Mouse (Mus musculus) stomach, embryonic 14.5 days (tissue): Measurements from ENCODE around the gene Kifc5b. TPM values are rescaled to one million over a fixed set of nuclear protein-coding genes. Genes with fewer than 3 reads are reported as not detected.
A peak's percentile ranks its signal among the peaks of the same experiment; 100 is the strongest.
"Not testable (repeated sequence)": the region's sequence is repeated elsewhere in the genome, so short reads cannot be mapped to it uniquely, and the experiment has no call there.

Source experiments
- ATAC-seq: fragments of 200-750 bp; cut with Nextera tagmentation; 2 replicates; pipeline ENCODE4 v1.8.0; 2017; ENCODE audit warnings: low read depth, moderate TSS enrichment; ENCODE audit not compliant: insufficient number of reproducible peaks, insufficient read depth, low FRiP score
- H3K27ac ChIP-seq: fragments of 300-500 bp; sonication (generic); 2 replicates; pipeline ENCODE4 v1.5.1; 2014; ENCODE audit warnings: mild to moderate bottlenecking, low read length, moderate library complexity, mixed read lengths
- H3K27me3 ChIP-seq: fragments of 300-500 bp; sonication (generic); 2 replicates; pipeline ENCODE4 v1.6.1; 2014; ENCODE audit warnings: low read length, control low read depth, mixed read lengths; ENCODE audit not compliant: control insufficient read depth, insufficient read depth
- H3K36me3 ChIP-seq: fragments of 300-500 bp; sonication (generic); 2 replicates; pipeline ENCODE4 v1.6.1; 2014; ENCODE audit warnings: mild to moderate bottlenecking, control low read depth, low read length, moderate library complexity, mixed read lengths; ENCODE audit not compliant: control insufficient read depth, insufficient read depth
- H3K4me1 ChIP-seq: fragments of 300-500 bp; sonication (generic); 2 replicates; pipeline ENCODE4 v1.6.1; 2014; ENCODE audit warnings: low read length, control low read depth, mixed read lengths; ENCODE audit not compliant: control insufficient read depth, insufficient read depth
- H3K4me2 ChIP-seq: fragments of 300-500 bp; sonication (generic); replicated peaks from 2 replicates; pipeline ENCODE4 v1.6.1; 2014; ENCODE audit warnings: low read depth, low read length, control low read depth
- H3K4me3 ChIP-seq: fragments of 300-500 bp; sonication (generic); 2 replicates; pipeline ENCODE4 v1.5.1; 2014; ENCODE audit warnings: low read depth, low read length, control low read depth
- H3K9ac ChIP-seq: fragments of 300-500 bp; sonication (generic); replicated peaks from 2 replicates; pipeline ENCODE4 v1.6.1; 2014; ENCODE audit warnings: low read depth, mild to moderate bottlenecking, control low read depth, low read length, moderate library complexity, mixed read lengths
- H3K9me3 ChIP-seq: fragments of 300-500 bp; sonication (generic); 2 replicates; pipeline ENCODE4 v1.6.1; 2016; ENCODE audit warnings: low read depth, low read length, control low read depth; ENCODE audit not compliant: control insufficient read depth
- WGBS: fragments of 180-500 bp; shearing (Covaris S2); extraction: QIAGEN DNeasy Blood & Tissue Kit; methylation state at CpG from one replicate; pipeline ENCODE4 v1.1.7; 2014; 5-methylcytosine and 5-hydroxymethylcytosine counted together
- polyA plus RNA-seq: library from polyadenylated mRNA; unstranded; fragments of >200 nt; fragmentation: Nextera tagmentation; extraction: Ambion mirVana; gene quantifications from 2 replicates; pipeline ENCODE4 v1.2.1, GENCODE M21; 2014

The Kifc5b gene
- polyA plus RNA-seq, 1 experiment from 2014 or later = 8.2 TPM

DNA sequence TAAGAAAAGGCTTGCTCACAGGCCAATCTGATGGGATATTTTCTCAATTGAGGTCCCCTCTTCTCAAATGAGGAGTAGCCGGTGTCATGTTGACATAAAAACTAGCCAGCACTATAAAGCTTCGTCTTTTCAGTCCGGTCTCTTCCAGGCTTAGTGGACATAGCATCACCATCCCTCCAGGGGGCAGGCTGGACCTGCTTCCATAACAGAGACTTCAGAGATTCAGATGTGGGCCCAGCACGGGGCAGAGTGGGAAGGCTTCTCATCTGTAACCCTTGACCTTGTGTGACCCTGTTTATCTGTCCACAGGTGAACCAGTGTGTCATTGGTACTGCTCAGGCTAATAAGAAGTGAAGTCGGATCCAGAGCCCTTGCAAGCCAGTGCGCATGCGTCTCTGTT lies 14.9 kb downstream of the Kifc5b start:
- H3K36me3 ChIP-seq = peaks cover 26% of the 10 kb centered on the region
- WGBS = 67% methylated on average over 7 of the region's 7 CpGs
- not testable (repeated sequence) for H3K27ac ChIP-seq, H3K4me3 ChIP-seq, ATAC-seq, H3K9ac ChIP-seq, H3K4me1 ChIP-seq, H3K27me3 ChIP-seq, H3K4me2 ChIP-seq, H3K9me3 ChIP-seq

DNA sequence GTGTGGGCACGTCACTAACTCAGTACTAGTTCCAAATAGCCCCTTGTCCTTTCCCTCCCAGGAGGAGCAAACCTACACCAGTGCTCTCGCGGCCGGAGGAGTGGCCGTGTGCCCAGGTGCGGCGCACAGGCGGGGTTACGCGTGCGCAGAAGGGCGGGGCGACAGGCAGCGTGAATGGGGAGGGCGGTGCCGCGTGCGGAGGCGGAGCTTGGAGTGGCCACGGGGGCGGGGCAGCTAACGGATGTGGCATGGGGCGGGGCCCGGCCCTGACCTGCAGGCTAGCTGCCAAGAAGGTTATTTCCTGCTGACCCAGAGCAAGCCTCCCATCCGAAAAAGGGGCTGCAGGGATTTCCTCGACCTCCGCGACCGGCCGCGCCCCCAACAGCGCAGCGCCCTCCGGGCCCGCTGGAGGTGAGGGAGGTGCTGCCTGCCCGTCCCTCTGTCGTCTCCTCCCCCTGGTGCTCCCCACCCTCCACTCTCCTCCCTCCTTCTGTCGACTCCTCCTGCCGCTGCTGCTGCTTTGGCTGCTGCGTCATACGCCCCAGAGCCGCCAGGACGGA lies 16.0 kb downstream of the Kifc5b start, which contains the start of gene Phf1:
Phf1 (plus strand) TSS at position 214 of the 560 bp plus-strand sequence.
- peaks cover 26% of the 10 kb centered on the region for H3K36me3 ChIP-seq

DNA sequence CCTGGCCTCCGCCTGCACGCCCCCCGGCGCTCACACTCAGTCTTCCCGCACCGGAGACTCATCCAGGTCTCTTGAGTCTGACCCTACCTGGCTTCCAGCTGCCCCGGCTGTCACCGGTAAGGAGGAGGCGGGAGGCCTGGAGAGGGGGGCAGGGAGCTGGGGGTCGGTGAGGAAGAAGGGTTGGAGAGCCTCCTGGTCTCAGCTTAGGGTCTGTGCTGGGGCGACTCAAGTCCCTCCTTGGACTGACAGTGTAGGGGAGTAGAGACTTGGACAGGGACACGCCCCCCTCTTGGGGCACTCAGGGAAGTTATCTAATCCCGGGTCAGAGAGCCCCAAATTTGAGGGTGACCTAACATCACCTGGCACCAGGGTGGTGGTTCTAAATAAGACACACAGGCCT lies 16.5 kb downstream of the Kifc5b start:
- peaks cover 22% of the 10 kb centered on the region for H3K4me1 ChIP-seq
- H3K9ac ChIP-seq = peak overlapping the region; percentile 54; the same call in 1 of the 2 replicates
- peaks cover 24% of the 10 kb centered on the region for H3K36me3 ChIP-seq
- H3K27ac ChIP-seq = peak overlapping the region; percentile 27
- H3K4me2 ChIP-seq = peak overlapping the region; percentile 74
- H3K27me3 ChIP-seq = no peaks in the 10 kb centered on the region
- WGBS = 5% methylated on average over 13 of the region's 13 CpGs
- H3K9me3 ChIP-seq = no peaks in the 10 kb centered on the region
- ATAC-seq = peak; percentile 16; the same call in 1 of the 2 replicates
- peak overlapping the region; percentile 53 for H3K4me3 ChIP-seq

More for the DNA sequence above, 16.0 kb downstream of the Kifc5b start, which contains the start of gene Phf1:
- no peaks in the 10 kb centered on the region for H3K9me3 ChIP-seq
- no peaks in the 10 kb centered on the region for H3K27me3 ChIP-seq
- peak within 1 kb of the TSS; percentile 66 for H3K27ac ChIP-seq
- H3K9ac ChIP-seq = peak within 1 kb of the TSS; percentile 54; the same call in 1 of the 2 replicates
- peak within 1 kb of the TSS; percentile 53 for H3K4me3 ChIP-seq
- H3K4me2 ChIP-seq = peak within 1 kb of the TSS; percentile 74
- ATAC-seq = peak; percentile 90
- under 1% methylated on average over 42 of the region's 43 CpGs for WGBS
- H3K4me1 ChIP-seq = peaks cover 17% of the 10 kb centered on the region

DNA sequence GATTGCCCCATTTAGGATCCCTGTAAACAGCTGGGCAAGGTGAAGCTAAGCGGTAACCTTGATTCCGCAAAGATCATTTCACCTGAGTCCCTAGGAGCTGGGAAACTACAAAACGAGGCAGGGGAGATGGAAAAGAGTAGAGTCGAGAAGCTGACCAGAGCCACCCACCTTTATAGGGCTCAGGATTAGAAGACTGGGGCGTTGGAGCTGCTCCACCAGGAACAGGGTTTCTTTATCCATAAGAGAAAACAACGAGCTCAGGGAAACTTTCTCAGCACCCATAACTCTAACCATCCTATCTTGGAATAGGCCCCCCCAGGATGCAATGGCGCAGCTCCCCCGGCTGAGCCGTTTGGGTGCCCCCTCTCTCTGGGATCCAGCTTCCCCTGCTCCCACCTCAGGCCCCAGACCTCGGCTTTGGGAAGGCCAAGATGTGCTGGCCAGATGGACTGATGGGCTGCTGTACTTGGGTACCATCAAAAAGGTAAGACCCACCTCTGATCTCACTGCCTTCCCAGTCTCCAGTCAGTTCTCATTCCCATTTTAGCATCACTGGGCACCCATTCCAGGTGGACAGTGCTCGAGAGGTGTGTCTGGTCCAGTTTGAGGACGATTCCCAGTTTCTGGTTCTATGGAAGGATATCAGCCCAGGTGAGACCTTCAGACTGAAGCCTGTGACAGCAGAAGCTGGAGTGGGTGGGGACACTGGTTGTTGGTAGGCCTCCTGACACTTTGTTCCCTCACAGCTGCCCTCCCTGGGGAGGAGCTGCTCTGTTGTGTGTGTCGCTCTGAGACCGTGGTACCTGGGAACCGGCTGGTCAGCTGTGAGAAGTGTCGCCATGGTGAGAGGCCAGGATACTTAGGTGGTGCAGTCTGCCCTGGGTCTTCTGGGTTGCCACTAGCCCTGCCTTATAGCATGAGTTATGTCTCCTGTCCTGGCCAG lies 17.3 kb downstream of the Kifc5b start:
- H3K27me3 ChIP-seq = no peaks in the 10 kb centered on the region
- no peak for ATAC-seq
- peaks cover 21% of the 10 kb centered on the region for H3K36me3 ChIP-seq
- H3K4me1 ChIP-seq = peaks cover 24% of the 10 kb centered on the region
- no peaks in the 10 kb centered on the region for H3K9me3 ChIP-seq
- H3K4me3 ChIP-seq = peak overlapping the region; percentile 53
- WGBS = 77% methylated on average over 16 of the region's 16 CpGs
- H3K4me2 ChIP-seq = peak overlapping the region; percentile 74
- H3K27ac ChIP-seq = peak overlapping the region; percentile 27
- H3K9ac ChIP-seq = peak overlapping the region; percentile 54; the same call in 1 of the 2 replicates

DNA sequence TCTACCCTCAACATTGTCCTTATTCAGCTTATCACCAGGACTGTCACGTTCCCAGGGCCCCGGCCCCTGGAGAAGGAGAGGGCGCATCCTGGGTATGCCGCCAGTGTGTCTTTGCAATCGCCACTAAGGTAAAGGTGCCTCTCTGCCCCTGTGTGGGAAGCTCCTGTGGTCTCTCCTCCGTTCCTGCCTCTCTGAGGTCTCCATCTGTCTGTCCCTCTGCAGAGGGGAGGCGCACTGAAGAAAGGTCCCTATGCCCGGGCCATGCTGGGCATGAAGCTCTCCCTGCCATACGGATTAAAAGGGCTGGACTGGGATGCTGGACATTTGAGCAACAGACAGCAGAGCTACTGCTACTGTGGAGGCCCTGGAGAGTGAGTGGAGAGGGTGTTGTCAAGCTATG lies 18.1 kb downstream of the Kifc5b start:
- peaks cover 25% of the 10 kb centered on the region for H3K4me1 ChIP-seq
- no peak for ATAC-seq
- no peaks in the 10 kb centered on the region for H3K9me3 ChIP-seq
- H3K4me2 ChIP-seq = no peak overlapping the region
- no peak overlapping the region for H3K27ac ChIP-seq
- H3K4me3 ChIP-seq = no peak overlapping the region
- no peaks in the 10 kb centered on the region for H3K27me3 ChIP-seq
- H3K36me3 ChIP-seq = peaks cover 18% of the 10 kb centered on the region
- WGBS = 90% methylated on average over 9 of the region's 9 CpGs
- H3K9ac ChIP-seq = no peak overlapping the region

DNA sequence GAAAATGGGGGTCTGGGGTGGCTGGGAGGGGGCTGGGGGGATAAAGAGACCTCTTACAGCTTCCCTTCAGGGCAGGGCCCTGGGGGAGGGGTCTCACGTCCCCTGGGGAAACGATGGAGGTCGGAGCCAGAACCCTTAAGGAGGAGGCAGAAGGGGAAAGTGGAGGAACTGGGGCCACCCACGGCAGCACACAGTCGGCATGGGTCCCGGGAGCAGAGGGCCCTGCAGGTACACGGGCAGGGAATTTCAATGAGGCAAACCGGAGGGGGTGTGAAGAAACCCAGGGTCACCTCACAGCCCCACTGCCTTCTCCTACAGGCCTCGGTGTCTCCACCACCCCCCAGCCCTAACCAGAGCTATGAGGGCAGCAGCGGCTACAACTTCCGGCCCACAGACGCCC lies 19.6 kb downstream of the Kifc5b start:
- no peaks in the 10 kb centered on the region for H3K27me3 ChIP-seq
- peaks cover 35% of the 10 kb centered on the region for H3K4me1 ChIP-seq
- H3K4me2 ChIP-seq = no peak overlapping the region
- no peak for ATAC-seq
- H3K36me3 ChIP-seq = peaks cover 17% of the 10 kb centered on the region
- H3K27ac ChIP-seq = no peak overlapping the region
- H3K9ac ChIP-seq = no peak overlapping the region
- no peaks in the 10 kb centered on the region for H3K9me3 ChIP-seq
- no peak overlapping the region for H3K4me3 ChIP-seq
- WGBS = 79% methylated on average over 12 of the region's 12 CpGs

DNA sequence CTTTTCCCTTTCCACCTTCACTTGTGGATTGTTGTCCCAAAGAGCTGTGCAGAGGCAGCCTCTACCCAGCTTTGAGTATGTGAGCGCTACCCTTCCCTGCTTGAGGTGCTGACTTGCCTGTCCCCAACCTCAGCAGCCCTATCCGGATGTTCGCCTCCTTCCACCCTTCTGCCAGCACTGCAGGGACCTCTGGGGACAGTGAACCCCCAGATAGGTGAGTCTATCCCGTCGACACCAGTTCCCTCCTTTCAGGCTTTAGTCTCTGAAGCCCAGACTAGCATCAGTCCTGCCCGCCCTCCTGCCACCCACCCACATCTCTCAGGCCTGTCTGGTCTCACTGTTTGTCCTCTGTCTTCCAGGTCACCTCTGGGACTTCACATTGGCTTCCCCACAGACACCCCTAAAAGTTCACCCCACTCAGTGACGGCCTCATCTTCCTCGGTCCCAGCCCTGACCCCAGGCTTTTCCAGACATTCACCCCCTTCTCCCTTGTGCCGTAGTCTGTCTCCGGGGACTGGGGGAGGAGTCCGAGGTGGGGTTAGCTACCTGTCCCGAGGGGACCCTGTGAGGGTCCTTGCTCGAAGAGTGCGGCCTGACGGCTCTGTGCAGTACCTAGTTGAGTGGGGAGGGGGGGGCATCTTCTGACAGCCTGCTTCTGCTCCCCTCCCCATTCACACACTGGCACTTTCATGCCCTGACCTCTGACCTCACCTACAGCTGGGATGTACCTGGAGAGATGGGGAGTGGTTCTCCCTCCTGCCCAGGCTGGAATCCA lies 20.2 kb downstream of the Kifc5b start:
- 86% methylated on average over 15 of the region's 15 CpGs for WGBS
- Histone ChIP-seq H3K4me2 (no peak overlapping the region), H3K27ac (no peak overlapping the region), H3K4me3 (no peak overlapping the region), H3K9ac (no peak overlapping the region), H3K4me1 (peaks cover 35% of the 10 kb centered on the region), H3K27me3 (no peaks in the 10 kb centered on the region), H3K36me3 (peaks cover 17% of the 10 kb centered on the region), H3K9me3 (no peaks in the 10 kb centered on the region)
- no peak for ATAC-seq
